Mouse (Mus musculus) urinary bladder, adult 18-20 months (tissue): ENCODE data around the gene Rab11fip3.

Experiments
- DNase-seq, 2 experiments: peaks; one replicate each; pipeline ENCODE4 v3.0.0; 2022; ENCODE audit warnings: low spot score in 2 of 2, mixed read lengths in 2 of 2

Rab11fip3 gene

DNA sequence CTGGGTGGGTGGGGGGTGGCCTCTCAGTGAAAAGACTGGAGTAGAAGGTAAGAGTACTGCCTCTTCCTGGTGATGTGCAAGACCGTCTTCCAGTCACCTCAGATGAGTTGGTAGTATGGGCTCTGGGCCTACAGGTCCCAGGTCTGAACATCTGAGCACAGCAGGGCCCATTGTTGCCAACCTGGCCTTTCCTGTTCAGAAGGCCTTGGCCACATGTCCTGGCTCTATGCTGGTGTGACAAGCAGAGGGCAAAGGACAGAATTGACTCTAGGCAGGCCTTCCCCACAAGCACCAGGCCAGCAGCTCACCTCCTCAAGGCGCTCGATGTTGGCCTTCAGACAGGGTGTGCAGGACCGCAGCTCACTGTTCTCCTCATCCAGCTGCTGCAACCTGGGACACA is 77.1 kb downstream of the Rab11fip3 start:
- DNase-seq, result no peak

DNA sequence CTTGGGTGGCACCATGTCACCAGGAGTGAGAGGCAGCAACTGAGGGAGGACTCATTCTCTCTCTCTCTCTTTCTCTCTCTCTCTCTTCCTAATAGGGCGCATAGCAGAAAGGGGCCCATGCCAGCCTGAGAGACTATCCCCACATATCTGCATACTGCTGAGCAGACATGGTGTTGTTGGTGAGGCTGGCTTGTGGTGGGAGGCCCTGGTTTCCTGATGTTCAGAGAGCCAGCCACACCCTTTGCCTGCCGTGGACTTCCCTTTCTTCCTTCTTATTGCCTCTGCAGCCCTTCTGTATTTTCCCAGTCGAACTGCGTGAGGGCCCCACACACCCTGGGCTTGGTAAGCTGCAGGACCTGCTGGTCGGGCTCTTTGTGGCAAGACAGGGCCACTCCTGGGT is 79.0 kb downstream of the Rab11fip3 start:
- no peak for DNase-seq

DNA sequence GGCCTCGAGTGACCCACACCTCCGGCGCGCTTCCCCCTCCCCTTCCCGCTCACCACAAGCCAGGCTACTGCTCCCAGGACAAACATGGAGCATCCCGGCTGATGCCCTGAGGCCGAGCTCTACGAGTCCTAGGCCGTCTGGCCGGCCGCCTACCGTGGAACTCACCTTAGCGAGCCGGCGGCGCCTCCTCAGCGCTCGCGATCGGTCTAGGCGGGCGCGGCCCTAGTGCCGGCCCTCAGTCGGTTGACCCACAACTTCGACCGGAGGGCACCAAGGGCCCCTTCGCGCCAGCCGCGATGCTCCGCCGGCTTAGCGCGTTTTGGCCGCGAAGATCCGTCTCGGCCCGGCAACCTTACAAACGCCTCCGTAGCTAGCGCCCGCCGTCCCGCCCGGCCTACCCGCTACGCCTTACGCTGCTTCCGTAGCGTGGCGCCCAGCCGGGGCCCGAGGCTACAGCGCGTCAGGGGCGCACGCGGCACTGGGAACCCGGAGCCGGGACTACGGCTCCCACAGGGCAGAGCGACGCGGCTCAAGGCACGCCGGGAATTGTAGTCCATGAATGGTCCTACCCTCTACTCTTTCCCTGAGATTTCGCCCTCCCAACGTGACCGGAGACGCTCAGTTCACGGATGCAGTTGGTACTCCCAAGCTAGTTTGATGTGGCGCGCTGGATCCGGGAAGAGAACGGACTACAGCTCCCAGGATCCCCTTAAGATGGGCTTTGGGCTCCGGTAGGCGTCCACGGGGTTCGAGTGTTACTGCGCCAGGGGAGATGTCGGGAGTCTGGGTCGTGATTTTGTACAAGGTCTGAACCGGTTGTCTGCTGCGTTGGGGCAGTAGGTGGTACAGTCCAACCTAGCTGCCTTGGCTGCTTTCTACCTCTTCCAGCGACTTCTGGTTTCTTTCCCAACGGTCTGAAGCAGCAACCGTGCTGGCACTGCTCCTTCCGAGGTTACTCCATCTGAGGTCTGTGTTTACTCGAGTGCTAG is 83.8 kb downstream of the Rab11fip3 start, which contains the start of gene Capn15:
Gene Capn15 (minus strand): TSS at position 491 of the 989 bp plus-strand sequence.
- peak; percentile 82 to 89 for DNase-seq

DNA sequence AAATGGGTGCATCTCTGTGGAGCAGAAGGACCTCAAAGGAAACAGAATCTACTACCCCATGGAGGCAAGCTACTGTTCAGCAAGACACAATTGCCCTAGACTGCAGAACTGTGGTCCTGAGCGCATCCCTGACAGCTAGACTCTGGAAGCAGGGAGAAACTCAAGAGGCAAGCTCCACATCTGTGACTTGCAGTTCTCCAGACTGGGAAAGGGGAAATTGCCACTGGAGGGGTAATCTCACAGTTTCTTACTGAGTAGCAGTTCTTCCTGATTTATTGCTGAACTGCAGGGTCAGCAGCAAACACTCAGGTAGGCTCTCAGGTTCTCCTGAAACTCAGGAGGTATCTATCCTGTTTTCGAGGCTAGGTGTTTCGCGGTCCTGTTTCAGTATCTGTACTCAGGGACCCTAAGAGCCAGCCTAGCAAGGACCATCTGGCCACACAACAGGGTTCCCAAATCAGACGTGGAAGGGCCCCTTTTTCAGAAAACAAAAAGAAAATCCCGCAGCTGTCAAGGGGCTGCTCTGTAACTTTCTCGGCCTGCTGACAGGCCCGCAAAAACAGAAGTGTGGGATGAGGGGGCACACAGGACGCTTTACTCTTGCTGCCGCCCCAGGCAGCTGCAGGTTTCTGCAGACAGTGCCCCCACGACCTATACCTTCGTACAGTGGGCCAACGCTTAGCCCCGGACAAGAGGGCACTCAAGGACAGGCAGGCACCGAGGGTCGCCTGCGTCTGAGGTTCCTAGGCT is 84.6 kb downstream of the Rab11fip3 start:
- DNase-seq, result no peak

DNA sequence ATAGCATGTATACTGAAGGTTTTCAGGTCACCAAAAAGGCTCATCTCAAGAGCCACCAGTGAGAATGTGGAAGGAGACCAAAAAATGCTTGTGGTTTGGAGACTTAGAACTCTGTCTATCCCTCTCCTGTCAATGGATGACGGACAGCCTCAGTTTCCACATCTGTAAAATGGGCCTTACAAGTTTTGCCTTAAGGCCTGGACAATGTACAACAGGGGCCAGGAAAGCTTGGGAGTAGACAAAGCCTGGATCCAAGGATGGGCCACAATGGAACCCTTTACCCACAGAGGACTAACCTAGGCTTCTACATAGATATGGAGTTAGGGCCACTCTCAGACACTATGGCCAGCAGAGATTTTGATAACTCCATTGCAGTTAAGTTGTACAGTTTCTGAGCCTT is 85.3 kb downstream of the Rab11fip3 start:
- no peak for DNase-seq

DNA sequence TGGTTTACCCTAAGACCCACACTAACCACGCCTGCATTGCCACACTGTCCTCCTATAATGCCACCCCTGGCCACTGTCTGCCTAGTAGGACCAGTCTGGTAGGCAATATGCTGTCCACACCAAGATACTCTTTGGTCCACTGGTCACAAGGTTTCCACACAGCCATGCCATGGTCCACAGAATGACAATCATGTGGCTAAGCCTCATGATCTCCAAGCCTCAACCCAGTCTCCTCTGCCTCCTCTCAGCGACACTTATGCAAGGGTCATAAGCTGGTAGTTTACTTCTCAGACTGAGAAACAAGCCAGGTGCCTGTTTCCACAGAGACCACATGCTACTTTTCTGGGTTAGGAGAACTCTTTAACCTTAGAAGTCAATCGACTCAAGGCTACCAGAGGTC is 86.4 kb downstream of the Rab11fip3 start:
- DNase-seq, result no peak

DNA sequence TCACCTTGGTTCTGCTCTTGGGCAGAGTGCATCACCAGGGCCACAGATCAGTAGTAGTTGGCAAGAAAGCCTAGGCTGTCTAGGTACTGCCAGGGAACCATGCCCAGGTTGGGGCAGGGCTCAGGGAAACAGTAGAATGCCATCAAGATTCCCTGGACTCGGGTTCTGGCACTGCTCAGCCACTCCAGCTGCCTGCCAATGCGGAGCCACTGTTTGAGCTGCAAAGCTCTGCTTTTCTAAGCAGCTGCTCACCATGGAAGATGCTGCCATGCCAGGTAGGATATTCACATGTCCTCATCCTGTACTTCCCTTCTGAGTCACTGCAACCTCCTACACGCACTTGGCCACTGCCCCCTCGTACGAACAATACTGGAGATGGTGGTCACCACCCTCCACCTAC is 88.5 kb downstream of the Rab11fip3 start:
- DNase-seq, result no peak

DNA sequence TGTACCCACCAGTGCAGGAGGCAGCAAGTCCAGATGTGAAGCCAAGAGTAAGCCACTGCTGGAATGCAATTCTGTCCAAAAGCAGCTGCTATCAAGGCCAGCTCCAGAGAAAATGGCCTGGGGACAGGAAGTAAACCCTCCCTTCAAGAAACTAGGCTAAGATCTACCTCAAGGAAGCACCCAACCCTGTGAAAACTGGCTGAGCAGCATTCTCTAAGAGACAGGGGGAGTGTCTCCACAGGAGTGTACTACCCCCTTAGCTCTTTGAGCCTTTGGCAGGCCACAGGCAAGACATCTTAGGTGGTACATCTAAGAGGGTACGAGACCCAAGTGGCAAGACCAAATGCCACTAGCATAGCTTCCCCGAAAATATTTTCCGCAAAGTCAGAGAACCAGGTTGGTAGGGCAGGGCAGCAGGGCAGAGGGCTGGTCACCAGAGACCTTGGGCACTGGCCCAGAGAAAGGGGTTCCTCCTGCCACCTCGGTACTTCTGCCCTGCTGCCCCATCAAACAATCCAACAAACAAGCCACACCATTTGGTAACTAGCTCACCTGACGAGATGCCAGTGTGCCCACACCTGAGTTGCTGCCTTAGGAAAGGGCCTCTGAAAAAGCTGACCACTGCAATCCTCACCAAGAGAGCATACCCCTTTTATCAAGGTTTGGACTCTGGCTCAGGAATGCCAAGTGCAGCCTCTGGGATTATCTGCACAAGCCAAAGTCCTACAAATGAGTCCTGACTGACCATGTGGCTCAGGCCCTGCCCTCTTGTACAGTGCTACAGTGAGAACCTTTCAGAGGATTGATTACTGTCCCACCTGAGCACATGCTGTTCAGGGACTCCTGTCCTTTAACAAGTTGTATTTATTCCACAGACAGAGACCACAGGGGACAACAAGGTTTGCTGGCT is 89.3 kb downstream of the Rab11fip3 start:
- peak in 1 of 2 experiments; percentile 32 for DNase-seq

DNA sequence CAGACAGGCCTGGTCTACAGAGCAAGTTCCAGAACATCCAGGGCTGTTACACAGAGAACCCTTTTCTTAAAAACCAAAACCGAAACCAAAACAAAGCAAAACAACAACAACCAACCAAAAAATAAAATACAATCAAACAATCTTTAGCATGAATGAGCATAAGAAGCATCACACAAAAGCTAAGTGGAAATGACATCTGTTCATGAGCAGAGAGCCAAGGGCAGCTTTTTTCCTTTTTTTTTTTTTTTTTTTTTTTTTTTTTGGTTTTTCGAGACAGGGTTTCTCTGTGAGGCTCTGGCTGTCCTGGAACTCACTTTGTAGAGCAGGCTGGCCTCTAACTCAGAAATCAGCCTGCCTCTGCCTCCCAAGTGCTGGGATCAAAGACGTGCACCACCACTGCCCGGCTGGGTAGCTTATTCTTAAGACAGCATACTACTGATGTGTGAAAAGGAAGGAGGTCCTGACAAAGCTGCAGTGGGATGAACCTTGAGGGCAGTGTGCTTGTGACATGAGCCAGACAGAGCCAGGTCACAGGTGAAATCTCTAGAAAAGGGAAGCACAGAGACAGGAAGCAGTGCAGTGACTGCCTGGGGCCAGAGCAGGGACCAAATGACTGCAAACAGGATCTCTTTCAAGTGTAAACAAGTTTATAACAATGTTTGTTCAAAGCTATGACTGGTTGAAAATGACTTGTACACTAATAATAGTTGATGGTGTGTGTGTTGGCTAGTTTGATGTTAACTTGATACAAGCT is 98.2 kb downstream of the Rab11fip3 start:
- DNase-seq, result no peak

DNA sequence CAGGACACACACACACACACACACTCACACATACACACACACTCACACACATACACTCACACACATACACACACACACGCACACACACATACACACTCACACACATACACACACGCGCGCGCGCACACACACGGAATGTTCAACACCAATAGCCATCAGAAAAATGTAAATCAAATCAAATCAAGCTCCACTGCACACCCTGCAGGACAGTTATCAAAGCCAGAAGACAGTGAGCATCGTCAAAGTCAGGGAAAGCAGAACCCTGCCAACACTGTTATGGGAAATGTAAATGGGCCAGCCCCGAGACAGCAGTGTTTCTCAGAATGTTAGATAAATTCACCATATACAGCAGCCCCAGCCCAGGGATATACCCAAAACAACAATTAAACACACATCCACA is 98.9 kb downstream of the Rab11fip3 start:
- DNase-seq, result no peak

DNA sequence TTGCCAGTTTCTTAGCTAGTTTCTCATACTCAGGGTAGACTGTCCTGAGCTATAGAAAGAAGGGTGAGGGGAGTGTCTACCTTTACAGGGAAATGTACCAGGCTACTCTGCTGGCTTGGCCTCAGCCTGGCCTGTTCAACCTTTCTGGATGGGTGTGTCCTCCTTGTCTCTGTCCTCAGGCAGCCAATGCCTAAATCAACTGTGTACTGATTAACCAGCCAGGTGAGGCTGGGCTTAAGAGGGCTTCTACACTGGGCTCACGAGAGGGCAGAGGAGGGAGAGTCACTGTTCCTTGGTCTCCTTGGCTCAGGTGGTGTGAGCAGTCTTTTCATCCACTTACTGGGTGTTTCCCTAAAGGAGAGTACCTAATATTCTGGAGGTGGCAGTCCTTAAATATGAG is 101.2 kb downstream of the Rab11fip3 start:
- DNase-seq, result no peak

DNA sequence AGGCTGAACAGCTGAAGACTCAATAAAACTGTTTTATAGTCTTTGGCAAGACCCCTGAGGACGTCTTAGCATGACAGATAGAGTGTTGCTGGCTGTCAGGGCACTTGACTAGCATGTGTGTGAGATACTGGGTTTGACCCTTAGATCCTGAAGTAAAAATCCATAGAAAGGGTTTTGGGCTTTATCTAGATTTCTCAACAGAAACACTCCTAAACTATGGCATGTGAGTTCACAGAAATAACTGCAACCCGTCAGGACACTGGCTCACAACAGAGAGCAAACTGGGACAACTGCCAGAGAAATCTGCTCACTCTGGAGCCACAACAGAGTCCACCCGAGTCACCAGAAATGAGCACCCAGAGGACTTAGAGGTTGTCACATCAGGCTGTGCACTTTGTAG is 101.7 kb downstream of the Rab11fip3 start:
- no peak for DNase-seq

DNA sequence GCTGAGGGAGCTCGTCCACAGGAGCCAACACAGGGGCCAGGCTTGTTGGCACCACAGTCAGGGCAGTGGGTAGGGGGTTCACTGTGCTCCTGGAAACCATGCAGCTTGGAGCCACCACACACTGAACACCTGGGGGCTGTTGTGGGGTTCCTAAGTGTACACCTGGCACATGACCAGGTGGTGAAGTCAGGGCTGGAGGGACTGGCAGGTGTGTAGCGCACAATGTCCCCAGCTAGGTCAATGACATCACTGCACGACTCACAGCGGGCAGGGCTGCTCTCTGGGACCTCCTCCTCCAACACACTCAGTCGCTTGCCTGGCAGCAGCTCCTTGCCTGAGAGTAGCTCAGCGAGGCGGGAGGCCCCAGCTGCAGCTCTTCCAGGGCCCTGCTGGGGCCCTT is 105.1 kb downstream of the Rab11fip3 start:
- no peak for DNase-seq

DNA sequence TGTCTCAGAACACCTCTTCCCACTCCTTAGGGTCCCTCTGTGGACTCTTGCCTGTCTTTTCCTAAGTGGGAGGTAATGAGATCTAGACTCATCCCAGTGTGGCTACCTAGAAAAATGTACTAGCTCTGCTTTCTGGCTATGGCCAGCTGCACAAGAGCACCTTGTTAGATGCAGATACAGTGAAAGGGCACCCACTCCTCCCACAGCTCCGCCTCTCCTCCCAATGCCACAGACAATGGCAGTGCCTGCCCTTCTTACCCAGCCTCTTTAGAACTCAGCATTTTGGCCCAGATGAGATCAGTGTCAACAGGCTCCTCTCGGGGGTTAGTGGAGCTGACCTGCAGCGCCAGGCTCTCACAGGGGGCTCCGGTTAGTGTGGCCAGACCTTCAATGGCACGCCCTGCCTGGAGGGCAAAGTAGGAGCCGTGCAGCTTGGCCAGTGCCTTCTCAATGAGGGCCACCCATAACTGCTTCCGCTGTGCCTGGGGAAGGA is 106.9 kb downstream of the Rab11fip3 start:
- DNase-seq, result no peak

DNA sequence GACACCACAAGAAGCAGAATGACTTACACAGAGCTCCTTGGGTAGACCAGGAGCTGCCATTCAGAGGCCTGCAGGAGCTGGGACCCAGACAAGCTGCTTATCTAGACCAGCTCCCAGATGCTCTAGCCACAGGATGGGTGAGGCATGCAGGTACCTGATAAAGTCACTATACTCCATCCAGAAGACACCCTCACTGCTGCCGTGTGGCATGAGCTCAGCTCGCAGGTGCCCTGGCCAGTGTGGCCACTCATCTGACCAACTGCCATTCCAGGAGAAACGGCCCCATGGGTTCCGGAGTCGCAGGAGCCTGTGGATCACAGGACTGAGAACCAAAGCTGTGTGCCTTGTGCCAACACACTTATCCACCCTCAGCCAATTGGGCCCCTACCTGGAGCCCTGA is 107.8 kb downstream of the Rab11fip3 start:
- no peak for DNase-seq

DNA sequence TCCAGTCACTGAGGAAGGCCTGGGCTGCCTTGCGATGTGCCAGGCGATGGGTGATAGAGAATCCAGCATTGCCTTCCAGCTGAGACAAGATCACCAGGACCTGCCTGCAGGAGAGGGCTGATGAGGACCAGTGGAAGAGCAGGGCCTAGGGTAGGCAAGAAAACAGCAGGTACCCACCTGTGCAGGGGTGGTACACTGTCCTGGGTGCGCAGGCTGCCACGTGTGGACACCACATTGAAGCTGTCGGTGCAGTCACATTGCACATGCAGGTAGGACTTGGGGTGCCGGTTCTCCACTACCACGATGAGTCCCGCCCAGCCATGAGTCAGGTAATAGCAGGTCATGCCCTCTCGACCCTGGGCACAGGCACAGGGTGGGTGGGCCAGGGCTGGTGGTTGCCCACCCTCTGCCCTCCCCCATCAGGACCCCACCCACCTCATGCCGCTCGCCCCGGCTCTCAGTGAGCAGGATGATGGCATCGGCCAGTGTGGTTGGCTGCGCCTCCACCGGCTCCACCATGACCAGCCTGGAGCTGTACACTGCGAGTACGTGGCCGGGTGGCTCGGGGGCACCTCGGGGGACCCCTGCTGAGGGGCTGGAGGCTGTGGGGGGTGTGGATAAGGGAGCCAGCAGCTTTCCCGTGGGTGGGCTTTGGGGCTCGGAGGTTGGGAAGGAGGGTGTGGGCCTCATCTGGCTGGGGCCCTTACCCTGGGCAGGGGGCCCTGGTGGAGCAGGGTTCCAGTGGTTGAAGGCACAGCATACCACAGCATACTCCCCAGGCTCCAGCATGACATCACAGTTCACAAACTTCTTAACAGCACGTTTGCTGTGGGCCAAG is 109.5 kb downstream of the Rab11fip3 start:
- no peak for DNase-seq

DNA sequence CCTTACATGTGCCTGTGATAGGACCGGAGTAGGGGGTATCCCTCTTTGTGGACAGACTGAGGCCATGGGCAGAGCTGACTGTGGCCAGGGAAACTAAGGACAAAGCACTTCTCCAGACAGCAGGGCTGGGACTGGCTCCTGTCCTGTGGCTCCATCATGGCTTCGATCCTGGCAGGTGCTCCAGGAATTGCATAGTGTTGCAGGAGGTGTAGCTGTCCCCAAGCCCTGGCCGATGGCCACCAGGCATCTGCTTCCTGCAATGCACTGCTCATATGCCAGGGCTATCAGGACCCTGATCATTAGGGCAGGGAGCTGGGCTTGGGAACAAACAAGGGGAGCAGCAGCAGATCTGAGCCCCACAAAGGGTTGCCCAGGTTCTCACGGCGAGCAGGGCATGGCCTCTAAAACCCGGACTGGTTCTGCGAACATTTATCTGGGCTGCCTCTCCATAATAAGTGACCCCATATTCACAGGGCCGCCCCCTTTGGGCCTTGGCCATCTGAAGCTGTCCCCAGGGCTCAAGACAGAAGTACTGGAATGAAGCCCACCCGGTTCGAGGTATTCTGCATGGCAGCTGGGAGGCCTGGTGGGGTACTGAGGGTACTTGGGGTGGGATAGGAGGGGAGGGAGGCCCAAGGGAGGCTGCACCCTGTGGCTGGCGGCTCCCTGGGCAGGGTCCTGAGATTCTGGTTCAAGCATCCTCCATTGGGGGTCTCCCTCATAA is 110.4 kb downstream of the Rab11fip3 start:
- no peak for DNase-seq

DNA sequence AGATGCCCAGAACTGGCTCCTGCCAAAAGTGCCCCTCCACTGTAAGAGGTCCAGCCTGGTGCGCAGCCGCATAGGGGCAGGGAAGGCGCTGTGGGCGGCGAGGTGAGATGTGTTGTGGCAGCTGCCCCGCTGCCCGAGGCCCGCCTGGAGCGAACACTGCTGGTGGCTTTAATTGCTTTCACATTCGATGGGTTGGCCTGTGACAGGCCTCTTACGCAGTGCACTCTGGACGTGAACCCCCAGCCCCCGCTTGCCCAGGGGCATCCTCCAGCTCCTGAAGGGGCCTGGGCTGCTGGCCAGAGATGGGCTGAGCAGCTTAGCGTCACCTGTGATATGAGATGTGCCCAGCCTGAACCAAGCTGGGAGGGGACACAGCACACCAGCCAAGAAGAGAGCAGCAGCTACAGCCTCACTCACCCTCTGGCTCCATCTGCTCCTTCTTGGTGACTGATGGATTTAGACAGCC is 111.7 kb downstream of the Rab11fip3 start:
- no peak for DNase-seq

DNA sequence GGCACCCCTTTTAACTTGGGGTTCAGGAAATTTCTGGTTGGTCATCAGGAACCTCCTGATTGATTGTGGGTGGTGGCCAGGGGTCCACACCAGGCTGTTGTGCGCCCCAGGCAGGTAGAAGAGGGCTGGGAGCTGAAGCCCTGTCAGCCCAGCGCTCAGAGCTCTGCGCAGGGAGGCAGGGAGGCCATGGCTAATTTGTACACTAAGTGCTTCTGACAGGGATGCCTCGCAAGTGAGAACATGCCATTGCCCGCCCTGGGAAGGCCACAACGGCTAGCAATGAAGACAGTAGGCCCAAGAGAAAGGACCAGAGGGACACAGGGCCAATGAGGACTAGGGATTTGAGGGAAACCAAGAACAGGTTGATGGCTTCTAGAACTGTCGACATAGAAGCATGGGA is 112.7 kb downstream of the Rab11fip3 start:
- DNase-seq, result no peak
